Mouse (Mus musculus): ENCODE data around the gene Iqcm.
"Not testable (repeated sequence)": the region's sequence is repeated elsewhere in the genome, so short reads cannot be mapped to it uniquely, and the experiment has no call there.

Iqcm gene

DNA sequence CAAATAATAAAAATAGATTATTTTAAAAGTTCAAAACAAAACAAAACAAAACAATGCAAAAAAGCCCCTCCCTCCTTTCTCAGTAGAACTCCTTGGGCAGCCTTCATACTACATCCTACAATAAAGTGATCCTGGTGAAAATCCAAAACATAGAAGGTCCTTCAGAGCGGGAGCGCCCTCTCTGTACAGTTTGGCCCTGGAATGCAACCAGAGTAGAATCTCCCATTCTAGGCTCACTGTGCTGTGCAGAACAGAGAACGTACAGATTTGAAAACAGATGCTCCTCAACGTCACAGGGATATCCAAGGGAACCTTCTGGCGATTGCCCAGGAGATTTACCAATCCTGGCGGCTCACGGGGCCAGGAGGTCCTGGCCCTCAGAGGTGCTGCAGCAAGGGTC is at the start of gene Iqcm:
Gene Iqcm (plus strand): TSS at position 301 of the 400 bp plus-strand sequence.
- in situ Hi-C loops (cut with MboI, MseI) = no loop called here

DNA sequence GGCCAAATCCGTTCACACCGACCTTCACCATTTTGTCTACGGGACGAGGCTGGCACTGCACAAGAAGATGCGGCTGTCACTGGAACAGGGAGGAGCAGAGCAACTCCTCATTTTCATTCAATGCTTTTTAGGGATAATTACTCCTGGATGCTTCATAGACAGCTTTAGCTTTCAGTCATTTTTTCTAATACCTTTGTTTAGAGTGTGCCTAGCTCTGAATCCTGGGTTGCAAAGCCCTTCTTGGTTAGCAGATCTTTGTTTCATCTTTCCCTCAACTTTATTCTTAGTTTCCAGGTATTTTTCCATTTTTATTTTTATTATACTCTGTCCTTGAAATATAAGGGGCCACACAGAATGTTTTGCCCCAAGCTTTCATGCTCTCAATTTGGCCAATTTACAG is 42.0 kb upstream of the Iqcm start, which contains the start of gene Gm10358:
Gene Gm10358 (minus strand): TSS at position 101 of the 400 bp plus-strand sequence.
- in situ Hi-C loops (cut with MboI, MseI) = no loop called here

DNA sequence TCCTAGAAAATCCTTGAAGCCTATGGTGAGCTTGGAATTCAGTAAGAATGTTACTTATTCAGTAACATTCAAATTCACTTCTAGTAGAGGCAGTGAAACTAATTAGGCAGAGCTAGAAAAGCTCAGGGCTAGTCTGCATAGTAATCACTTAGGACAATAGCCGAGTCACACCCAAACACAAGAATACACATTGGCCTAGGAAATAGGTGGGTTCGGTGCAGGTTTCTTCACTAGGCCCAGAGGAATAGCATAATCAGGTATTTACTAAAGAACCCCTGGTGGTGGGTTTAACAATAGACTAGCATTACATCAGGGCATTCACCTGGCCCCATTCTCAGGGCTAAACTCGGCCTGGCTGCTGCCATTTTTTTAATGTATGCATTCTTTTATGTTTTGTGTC is 32.8 kb upstream of the Iqcm start:
- in situ Hi-C loops (cut with MboI, MseI) = not testable (repeated sequence)

DNA sequence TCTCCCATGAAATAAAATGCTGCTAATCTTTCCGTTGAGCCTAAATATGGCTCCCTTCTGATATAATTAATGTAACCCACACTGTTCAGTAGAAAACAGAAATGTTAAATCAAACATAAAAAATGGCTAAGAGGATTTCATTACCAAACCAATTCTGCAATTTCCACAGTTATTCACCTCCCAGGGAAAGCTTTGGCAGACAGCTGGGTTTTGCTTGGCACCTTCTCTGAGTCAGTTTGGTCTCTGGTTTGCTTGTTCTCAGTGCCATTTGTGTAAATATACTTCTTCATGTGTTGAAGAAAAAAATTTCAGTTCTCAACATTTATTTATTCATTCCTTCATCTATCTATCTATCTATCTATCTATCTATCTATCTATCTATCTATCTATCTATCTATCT is 28.3 kb downstream of the Iqcm start:
- in situ Hi-C loops (cut with MboI, MseI) = no loop called here

DNA sequence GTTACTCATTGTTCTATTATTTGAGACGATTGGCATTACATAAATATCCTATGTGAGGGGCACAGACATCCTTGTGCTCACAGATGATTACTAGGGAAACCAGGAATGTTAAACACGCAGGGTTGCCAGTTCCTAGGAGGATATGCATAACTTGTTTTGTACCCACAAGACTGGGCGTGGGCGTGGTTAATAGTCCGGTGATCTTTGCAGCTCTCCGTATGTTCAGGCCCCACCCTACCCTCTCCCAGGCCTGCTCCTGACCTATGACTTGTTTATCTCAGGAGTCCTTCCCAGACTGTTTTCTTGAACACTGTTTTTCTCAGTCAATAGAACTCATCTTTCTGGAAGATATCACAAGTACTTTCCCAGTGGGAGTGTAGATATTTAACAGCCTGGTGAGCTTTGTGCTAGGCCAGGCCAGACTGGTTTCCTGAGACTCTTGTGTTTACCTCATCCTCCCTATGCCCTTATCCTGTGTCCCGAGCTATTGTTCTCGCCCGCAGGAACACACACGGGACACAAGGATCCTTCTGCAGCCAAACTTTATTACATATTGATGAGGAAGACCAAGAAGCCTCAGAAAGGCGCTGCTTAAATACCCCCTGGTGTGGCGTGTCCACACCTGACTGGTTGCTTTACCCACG is 40.7 kb downstream of the Iqcm start:
- in situ Hi-C loops (cut with MboI, MseI) = no loop called here

DNA sequence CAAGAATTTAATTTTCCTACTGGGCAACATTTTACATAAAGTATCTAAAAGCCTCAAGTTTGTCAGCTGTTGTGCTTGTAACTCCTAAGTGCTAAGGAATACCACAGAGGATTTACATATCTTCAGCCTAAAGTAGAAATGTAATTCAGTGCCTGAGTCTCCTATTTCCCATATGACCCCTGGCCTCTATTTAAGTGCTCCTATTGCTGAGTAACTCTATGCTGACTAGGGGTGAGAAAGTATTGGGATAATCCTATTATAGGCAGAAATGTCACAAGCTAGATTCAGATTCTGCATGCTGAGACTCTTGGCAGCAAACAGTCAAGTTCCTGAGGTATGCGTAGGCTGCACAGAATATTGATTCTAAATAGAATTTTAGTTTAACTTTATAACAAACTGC is 60.8 kb downstream of the Iqcm start:
- in situ Hi-C loops (cut with MboI, MseI) = no loop called here

DNA sequence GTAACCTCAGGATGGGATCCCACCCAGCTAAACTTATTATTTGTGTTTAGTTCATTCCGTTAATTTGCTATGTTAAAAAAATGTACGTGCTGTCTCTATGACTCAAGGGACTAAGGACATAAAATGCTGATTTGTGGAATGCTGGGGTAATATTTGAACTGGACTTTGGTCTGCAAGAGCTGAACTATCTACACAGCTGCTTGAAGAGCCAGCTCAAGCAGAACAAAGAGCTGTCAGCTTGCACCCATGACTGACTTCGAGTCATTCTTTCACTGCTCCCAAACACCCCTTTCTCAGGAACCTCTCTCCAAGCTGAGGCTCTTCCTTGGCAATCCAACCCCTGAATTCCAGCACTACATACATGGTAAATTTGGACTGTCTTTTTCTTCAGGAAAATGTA is 65.3 kb downstream of the Iqcm start:
- in situ Hi-C loops (cut with MboI, MseI) = no loop called here

DNA sequence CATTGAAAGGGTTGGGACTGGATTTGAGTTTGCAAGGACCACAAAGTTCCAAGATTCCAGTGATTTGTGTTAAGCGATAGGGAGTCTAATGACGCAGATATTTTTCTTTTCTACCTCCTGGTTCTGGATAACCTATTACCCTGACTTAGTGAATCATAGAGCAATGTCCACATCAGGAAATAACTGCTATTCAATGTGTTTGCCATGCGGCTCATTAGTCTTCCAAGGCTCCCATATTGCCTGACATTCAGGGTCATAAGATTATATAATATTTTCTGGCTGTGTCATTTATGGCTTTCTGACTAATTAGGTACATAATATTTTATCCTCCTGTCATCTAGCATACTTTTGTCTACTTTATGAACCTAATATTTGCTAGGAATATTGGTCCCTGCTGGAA is 100.8 kb downstream of the Iqcm start:
- in situ Hi-C loops (cut with MboI, MseI) = no loop called here

DNA sequence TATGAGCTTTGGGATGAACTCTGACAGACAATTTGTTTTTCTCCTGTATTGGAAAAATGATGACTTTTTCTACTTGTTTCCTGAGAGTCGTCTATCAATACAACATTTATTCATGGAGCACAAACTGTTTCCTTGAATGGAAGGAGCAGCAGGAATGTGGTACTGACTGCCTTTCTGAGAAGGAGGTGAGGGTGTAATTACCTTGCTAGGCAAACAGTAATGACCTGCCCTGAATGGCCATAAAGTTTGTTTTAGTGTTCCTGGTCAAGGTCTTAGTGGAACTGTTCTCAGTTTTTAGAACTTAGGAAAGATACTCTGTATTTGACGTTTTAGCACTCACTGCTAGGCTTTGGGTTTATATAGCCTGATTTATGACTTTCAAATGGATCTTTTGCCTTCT is 147.8 kb downstream of the Iqcm start:
- in situ Hi-C loops (cut with MboI, MseI) = no loop called here

DNA sequence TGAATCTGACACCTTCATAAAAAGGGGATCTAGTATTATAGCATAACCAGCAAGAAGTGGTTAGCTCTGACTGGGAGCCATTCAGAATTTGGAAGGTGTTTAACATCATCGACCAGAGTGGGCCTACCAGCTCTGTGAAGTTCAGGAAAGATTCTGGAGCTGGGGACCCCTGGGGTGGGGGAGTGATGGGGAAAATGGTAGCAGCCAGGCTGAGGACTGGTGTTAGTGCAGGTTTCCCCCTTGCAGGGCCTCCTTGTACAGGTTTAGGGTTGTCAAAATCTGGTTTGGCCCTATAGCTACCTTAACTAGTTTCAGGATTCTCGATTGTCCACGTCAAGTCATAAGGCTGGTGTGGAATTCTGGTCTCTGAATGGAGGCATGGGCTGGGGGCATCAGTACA is 194.5 kb downstream of the Iqcm start:
- in situ Hi-C loops (cut with MboI, MseI) = no loop called here

DNA sequence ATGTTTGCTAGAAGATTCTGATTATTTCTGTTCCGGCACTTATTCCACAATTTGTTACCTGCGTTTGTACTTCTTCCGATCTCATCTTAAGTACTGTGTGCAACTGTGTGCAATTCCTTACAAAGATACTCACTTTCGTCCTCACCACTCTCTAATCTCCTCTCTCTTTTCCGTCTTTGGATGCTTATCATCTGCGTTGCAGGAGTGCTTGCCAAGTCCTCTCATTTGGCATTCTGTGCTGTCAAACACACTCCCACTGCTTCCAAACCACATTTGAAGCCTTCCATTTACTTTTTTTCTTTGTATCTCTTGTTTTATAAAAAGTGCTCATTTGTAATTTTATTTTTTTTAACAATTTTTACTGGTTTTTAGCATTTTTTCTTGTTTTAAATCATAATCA is 210.8 kb downstream of the Iqcm start:
- in situ Hi-C loops (cut with MboI, MseI) = no loop called here

DNA sequence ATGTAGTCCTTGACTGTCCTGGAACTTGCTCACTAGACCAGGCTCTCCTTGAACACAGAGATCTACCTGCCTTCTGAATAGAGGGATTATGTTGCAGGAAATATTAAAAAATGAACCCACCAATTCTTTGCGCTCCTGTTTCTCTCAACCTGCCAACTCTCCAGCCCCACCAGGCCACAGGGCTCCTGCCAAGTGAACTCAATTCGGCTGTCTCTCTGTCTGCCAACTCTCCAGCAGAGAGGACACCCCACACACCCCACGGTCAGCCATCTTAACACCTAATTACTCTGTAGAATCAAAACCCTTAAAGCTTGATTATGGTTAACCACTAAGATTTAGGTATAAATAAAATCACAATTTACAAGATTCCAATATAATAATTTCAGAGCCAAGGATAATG is 298.1 kb downstream of the Iqcm start:
- in situ Hi-C loops (cut with MboI, MseI) = no loop called here

DNA sequence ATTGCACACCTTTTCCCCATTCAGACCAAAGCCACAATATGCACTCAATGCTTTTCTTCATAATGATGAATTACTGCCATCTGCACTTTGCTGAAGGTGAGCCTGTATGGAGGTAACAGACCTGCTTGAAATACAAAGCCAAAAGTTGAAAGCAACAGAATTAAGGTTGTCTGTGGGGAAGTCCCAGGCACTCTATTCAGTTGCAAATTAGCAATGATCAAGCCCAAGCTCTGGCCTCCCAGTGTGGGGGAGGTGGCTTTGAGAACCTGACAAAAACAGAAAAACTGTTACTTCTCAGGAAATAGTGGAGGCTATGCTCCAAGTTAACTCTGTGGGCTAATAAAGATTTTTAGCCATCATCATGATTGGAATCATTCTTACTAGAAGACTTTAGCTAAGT is 307.1 kb downstream of the Iqcm start:
- in situ Hi-C loops (cut with MboI, MseI) = no loop called here

DNA sequence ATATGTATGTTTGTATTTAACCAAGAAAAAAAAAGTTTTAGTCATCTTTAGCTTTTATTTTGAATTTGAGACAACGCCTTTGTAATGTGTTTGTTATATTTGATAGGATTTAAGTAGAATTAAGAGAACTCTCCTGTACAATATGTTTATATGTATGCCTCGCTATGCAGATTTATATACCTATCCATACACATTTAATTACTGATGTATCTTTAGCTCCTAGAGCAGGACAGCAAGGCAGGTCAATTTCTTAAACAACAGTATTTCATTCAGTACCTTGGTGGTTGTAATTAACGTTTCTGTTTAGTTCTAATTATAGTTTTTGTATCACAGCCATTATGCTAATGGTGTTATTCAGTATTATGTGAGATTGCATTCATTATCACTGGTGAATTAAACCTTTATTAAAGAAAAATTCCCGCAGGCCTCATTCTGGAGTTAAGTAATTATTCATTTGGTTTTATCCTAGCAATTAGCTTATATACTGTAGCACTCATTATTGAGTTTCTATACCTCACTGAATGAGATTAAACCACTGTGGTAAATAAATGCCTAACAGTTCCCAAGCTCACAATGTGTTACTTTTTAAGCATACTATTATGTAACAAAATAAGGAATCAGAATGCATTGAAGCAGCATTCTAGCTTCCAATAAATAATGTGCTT is 380.1 kb downstream of the Iqcm start:
- in situ Hi-C loops (cut with MboI, MseI) = no loop called here

DNA sequence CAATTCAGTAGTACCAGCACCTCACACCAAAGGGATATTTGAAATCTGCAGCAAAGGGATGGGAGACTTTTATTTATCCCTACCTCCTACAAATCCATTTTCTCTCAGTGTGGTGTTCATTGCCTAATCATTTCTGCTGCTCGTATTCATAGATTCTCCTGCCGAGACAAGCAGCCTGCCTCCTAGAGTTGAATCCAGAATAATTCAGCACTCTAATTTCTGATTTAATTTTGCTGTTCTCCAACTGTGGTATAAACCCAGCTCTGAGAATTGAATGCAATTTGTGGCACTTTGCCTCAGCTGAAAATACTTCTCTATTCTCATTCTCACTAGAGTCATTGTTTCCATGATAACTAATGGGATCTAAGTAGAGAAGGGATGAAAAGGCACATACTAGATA is 386.8 kb downstream of the Iqcm start:
- in situ Hi-C loops (cut with MboI, MseI) = no loop called here

DNA sequence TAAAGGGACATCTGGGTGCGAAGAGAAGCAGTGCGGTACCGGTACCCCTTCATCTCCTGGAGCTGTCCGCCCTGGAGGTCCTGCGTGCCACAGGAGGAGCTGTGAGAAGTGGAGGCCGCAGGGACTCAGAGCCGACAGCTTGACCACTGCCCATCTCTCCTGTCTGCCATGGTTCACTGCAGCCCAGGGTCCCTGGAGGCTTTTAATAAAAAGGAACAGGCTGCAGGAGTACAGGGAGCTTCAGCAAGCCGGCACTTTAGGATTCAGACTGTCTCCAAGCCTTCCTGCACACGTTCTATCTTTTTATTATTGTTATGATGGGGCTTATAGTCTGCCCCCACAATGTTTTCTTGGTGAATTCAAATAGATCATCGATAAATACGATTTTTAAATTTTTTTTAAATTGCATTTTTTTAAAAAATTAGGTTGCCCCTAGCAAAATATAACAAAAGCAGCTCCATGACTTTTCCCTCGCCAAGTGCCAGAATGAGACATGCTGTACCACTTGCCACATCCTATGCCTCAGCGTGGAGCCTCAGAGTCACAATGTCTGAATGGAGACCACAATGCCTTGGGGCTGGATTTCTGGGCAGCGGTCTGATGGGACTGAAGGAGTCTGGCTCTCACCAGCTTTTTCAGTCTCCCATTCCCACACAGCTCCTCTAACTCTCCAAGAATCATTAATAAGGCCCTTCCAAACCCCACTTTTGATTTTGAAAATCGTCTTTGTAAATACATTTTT is 469.3 kb downstream of the Iqcm start:
- in situ Hi-C loops (cut with MboI, MseI) = no loop called here

DNA sequence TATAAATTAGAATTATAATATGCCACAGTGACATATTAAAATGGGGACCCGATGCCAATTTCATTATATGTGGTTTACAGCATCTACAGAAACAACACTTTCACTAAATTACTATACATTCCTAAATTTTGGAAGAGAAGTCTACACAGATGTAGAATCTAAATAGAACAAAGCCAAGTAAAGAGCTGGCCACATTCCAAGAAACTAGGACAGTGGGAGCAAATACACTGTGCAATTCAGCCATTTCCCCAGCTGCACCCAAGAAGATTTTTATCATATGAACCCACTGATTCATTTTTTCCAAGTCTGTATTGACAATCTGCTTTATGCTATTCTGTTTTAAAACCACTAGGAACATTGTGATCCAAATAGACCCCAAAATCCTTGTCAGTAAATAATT is 500.7 kb downstream of the Iqcm start:
- in situ Hi-C loops (cut with MboI, MseI) = no loop called here

DNA sequence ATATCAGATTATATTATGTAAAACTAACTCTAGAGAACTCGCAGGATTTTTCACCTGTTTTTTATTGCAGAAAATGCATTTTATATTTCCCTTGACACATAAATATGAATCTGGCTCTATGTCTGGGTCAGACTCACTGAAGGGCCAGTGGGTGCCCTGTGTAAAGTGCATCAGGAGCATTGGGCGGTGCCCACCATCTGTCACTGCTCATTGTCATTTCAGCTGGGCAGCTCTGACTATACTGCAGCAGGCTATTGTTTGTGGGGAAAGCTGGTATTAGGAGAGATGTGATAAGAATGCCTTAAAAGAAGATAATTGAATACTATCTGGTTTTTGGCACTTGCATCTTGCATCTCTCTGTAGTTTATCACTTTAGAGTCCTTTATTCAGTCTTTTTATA is 507.5 kb downstream of the Iqcm start:
- in situ Hi-C loops (cut with MboI, MseI) = no loop called here

DNA sequence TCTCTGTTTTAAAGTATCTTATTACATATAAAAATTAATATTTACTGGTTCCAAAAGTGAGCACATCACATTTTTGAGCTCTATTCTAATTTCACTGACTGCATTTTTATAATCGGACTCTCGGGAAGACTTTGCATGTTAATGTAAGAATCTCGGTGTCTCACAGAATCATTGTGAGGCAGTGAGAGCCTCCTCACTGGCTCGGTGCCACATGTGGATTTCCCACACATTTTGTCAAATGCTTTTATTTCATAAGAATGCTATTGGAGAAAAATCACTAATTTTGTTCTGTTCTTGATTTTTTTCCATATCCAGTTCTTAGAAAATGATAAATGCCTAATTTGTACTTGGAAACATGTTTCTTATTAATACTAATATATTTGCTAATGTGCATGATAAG is 570.0 kb downstream of the Iqcm start:
- in situ Hi-C loops (cut with MboI, MseI) = no loop called here
